Comparison of ENCODE assay signal across 8 mouse cellular contexts in genomic region chr4:135493691-135494520, GRCm38 (mm10). TPM values are rescaled to one million over a fixed set of nuclear protein-coding genes. Genes with fewer than 3 reads are reported as not detected.
DNase-seq lines count a peak whose midpoint lies in the region; ATAC-seq and TF ChIP-seq lines count a peak whose summit lies in the region.

No protein-coding gene starts in this region.

- no peaks in the 10 kb centered on the region for H3K9me3 ChIP-seq in heart, postnatal 0 days (replicated peaks; ENCODE audit: control insufficient read depth, low read length)
- no peaks in the 10 kb centered on the region for H3K9me3 ChIP-seq in neural tube, embryonic 14.5 days (ENCODE audit: control insufficient read depth, low read length)

- peak overlapping the region; percentile 98 for H3K4me2 ChIP-seq in heart, postnatal 0 days (ENCODE audit: low read depth, low read length)
- H3K4me2 ChIP-seq in neural tube, embryonic 14.5 days (ENCODE audit: low read depth, low read length) = peak overlapping the region; percentile 90

- H3K79me3 ChIP-seq in C2C12 (ENCODE audit: low read depth) = no peaks in the 10 kb centered on the region

- no peak for ATAC-seq in heart, postnatal 0 days (ENCODE audit: insufficient read depth, low read depth)
- no peak for ATAC-seq in neural tube, embryonic 14.5 days (ENCODE audit: low read depth)

- TF ChIP-seq EP300 in heart, postnatal 0 days (IDR thresholded peaks at IDR 0.05; ENCODE audit: low read depth) = no peak

- H3K27me3 ChIP-seq in C2C12 (ENCODE audit: control insufficient read depth, insufficient read depth, insufficient read length) = peaks cover 7% of the 10 kb centered on the region
- H3K27me3 ChIP-seq in heart, postnatal 0 days (ENCODE audit: control insufficient read depth, insufficient read depth, low read length) = no peaks in the 10 kb centered on the region
- H3K27me3 ChIP-seq in neural tube, embryonic 14.5 days (ENCODE audit: control insufficient read depth, insufficient read depth, low read length) = no peaks in the 10 kb centered on the region

- H3K4me1 ChIP-seq in heart, postnatal 0 days (ENCODE audit: control insufficient read depth, insufficient read depth) = peaks cover 12% of the 10 kb centered on the region
- peaks cover 8% of the 10 kb centered on the region for H3K4me1 ChIP-seq in neural tube, embryonic 14.5 days (ENCODE audit: control insufficient read depth, insufficient read depth, low read length)

- H3K4me3 ChIP-seq in C2C12 (ENCODE audit: insufficient read depth, poor library complexity, severe bottlenecking) = peak overlapping the region; percentile 34
- peak overlapping the region; percentile 81 for H3K4me3 ChIP-seq in heart, postnatal 0 days (ENCODE audit: low read depth, low read length)
- peak overlapping the region; percentile 56 for H3K4me3 ChIP-seq in neural tube, embryonic 14.5 days (ENCODE audit: low read depth, low read length)

- 2% methylated on average over 33 of the region's 33 CpGs for WGBS in heart, postnatal 0 days
- WGBS in neural tube, embryonic 14.5 days = under 1% methylated on average over 33 of the region's 33 CpGs

- peak overlapping the region; percentile 56; the same call in 1 of the 2 replicates for H3K9ac ChIP-seq in heart, postnatal 0 days (replicated peaks; ENCODE audit: low read depth, low read length)
- H3K9ac ChIP-seq in neural tube, embryonic 14.5 days (replicated peaks; ENCODE audit: low read depth, low read length) = peak overlapping the region; percentile 47

- H3ac ChIP-seq in C2C12 (ENCODE audit: control insufficient read depth, insufficient read length, low read depth) = no peak overlapping the region

- no peaks in the 10 kb centered on the region for H3K36me3 ChIP-seq in C2C12 (ENCODE audit: control insufficient read depth, insufficient read depth)
- peaks cover 10% of the 10 kb centered on the region; the same call in 1 of the 2 replicates for H3K36me3 ChIP-seq in heart, postnatal 0 days (replicated peaks; ENCODE audit: control insufficient read depth, insufficient read depth, low read length)
- peaks cover 4% of the 10 kb centered on the region for H3K36me3 ChIP-seq in neural tube, embryonic 14.5 days (ENCODE audit: control insufficient read depth, insufficient read depth, low read length)

- peak overlapping the region; percentile 49 for H3K27ac ChIP-seq in heart, postnatal 0 days (ENCODE audit: low read depth)
- H3K27ac ChIP-seq in neural tube, embryonic 14.5 days (ENCODE audit: low read depth, low read length) = 0 out of 2 replicates have a peak overlapping the region, but pooled peaks have one; percentile 5

- no peak for TF ChIP-seq CTCF in C2C12 (IDR thresholded peaks at IDR 0.05; ENCODE audit: control insufficient read depth, insufficient read depth, insufficient read length)
- TF ChIP-seq CTCF in heart, postnatal 0 days (IDR thresholded peaks at IDR 0.05; ENCODE audit: low read depth) = no peak; the same call in 1 of the 2 replicates

- DNase-seq in adrenal gland, adult 2 months = peak; percentile 52
- peak; percentile 44 for DNase-seq in embryo, embryonic 9.5 days (ENCODE audit: extremely low spot score)
- DNase-seq in heart, postnatal 0 days (ENCODE audit: low spot score) = no peak
- peak; percentile 49 to 69 for DNase-seq in kidney, postnatal 25 days
- DNase-seq in lung, adult 18-20 months = peak; percentile 57 to 60
- peak; percentile 50 for DNase-seq in thymus, postnatal 25 days

- no peaks in the 10 kb centered on the region for H3K79me2 ChIP-seq in C2C12 (ENCODE audit: control insufficient read depth, insufficient read depth)

TF ChIP-seq in C2C12, 6 proteins besides CTCF, POLR2A, EP300 and RAD21:
- TF ChIP-seq MYOD1 (IDR thresholded peaks at IDR 0.05; ENCODE audit: control insufficient read depth, insufficient read length, low read depth) = no peak
- no peak for TF ChIP-seq FOSL1 (IDR thresholded peaks at IDR 0.05; ENCODE audit: insufficient read depth, low read length, poor library complexity, severe bottlenecking)
- TF ChIP-seq MYOG (IDR thresholded peaks at IDR 0.05; ENCODE audit: control insufficient read depth, extremely low read depth, insufficient read length) = no peak
- no peak for TF ChIP-seq CEBPB (IDR thresholded peaks at IDR 0.05; ENCODE audit: low read depth)
- TF ChIP-seq USF1 (IDR thresholded peaks at IDR 0.05; ENCODE audit: low read depth) = no peak
- TF ChIP-seq MAX (IDR thresholded peaks at IDR 0.05) = no peak

RNA-seq across cellular contexts. Expression of gene Stpg1, which starts 0.7 kb away (rescaled TPM):
- 0.01 TPM for polyA plus RNA-seq in C2C12 (2012; fragmentation: generic; extraction: Trizol)
- under 1 TPM; 0.32 to 0.41 TPM for total RNA-seq in adrenal gland, adult 2 months (2021)
- polyA plus RNA-seq in adrenal gland, adult 2 months (2012; rRNA removed) = 0.35 and 0.65 TPM in 2 replicates
- total RNA-seq in heart, postnatal 0 days (2014; rRNA removed; ENCODE audit: low replicate concordance) = not detected in 2 replicates
- polyA plus RNA-seq in heart, postnatal 0 days (2015; fragmentation: Nextera tagmentation; extraction: Ambion mirVana) = 0.18 and 0.37 TPM in 2 replicates
- 0.40 and 0.46 TPM in 2 replicates for polyA plus RNA-seq in neural tube, embryonic 14.5 days (2014; fragmentation: Nextera tagmentation; extraction: Ambion mirVana)

RNA-seq across cellular contexts. Expression of gene Nipal3, which starts 0.9 kb away (rescaled TPM):
- polyA plus RNA-seq in C2C12 (2012; fragmentation: generic; extraction: Trizol) = 0.91 TPM
- 10 to 100 TPM; 16.0 to 24.6 TPM for total RNA-seq in adrenal gland, adult 2 months (2021)
- polyA plus RNA-seq in adrenal gland, adult 2 months (2012; rRNA removed) = 15.2 and 21.6 TPM in 2 replicates
- total RNA-seq in heart, postnatal 0 days (2014; rRNA removed; ENCODE audit: low replicate concordance) = 21.6 and 28.7 TPM in 2 replicates
- polyA plus RNA-seq in heart, postnatal 0 days (2015; fragmentation: Nextera tagmentation; extraction: Ambion mirVana) = 4.7 and 5.1 TPM in 2 replicates
- polyA plus RNA-seq in neural tube, embryonic 14.5 days (2014; fragmentation: Nextera tagmentation; extraction: Ambion mirVana) = 4.8 and 14.9 TPM in 2 replicates
